Mouse (Mus musculus) liver, postnatal 0 days (tissue): ENCODE measurements around the gene Tmem184b. TPM values are rescaled to one million over a fixed set of nuclear protein-coding genes. Genes with fewer than 3 reads are reported as not detected.
A peak's percentile ranks its signal among the peaks of the same experiment; 100 is the strongest.

Experiments used
- ATAC-seq: fragments of 200-750 bp; cut with Nextera tagmentation; 2 replicates; pipeline ENCODE4 v1.8.0; 2017; ENCODE audit warnings: mild to moderate bottlenecking, moderate library complexity
- DNase-seq: peaks from one replicate; pipeline ENCODE4 v3.0.0-alpha.2; 2016
- H3K27ac ChIP-seq: fragments of 300-500 bp; sonication (generic); 2 replicates; pipeline ENCODE4 v1.5.1; 2014; ENCODE audit warnings: antibody characterized with exemption, moderate library complexity, mild to moderate bottlenecking, low read depth
- H3K27me3 ChIP-seq: fragments of 300-500 bp; sonication (generic); 2 replicates; pipeline ENCODE4 v1.6.1; 2014; ENCODE audit warnings: low read length, control low read depth, mixed read lengths; ENCODE audit not compliant: insufficient read depth
- H3K36me3 ChIP-seq: fragments of 300-500 bp; sonication (generic); replicated peaks from 2 replicates; pipeline ENCODE4 v1.6.1; 2014; ENCODE audit warnings: mild to moderate bottlenecking, control low read depth, low read length, moderate library complexity, mixed read lengths; ENCODE audit not compliant: insufficient read depth
- H3K4me1 ChIP-seq: fragments of 300-500 bp; sonication (generic); 2 replicates; pipeline ENCODE4 v1.6.1; 2014; ENCODE audit warnings: antibody characterized with exemption, mild to moderate bottlenecking, control low read depth; ENCODE audit not compliant: insufficient read depth
- H3K4me2 ChIP-seq: fragments of 300-500 bp; sonication (generic); 2 replicates; pipeline ENCODE4 v1.6.1; 2014; ENCODE audit warnings: low read depth, mild to moderate bottlenecking, low read length, moderate library complexity, mixed read lengths
- H3K4me3 ChIP-seq: fragments of 300-500 bp; sonication (generic); 2 replicates; pipeline ENCODE4 v1.5.1; 2014; ENCODE audit warnings: low read depth, low read length
- H3K9ac ChIP-seq: fragments of 300-500 bp; sonication (generic); replicated peaks from 2 replicates; pipeline ENCODE4 v1.6.1; 2014; ENCODE audit warnings: mild to moderate bottlenecking, moderate library complexity
- H3K9me3 ChIP-seq: fragments of 300-500 bp; sonication (generic); 2 replicates; pipeline ENCODE4 v1.6.1; 2016; ENCODE audit warnings: mild to moderate bottlenecking, control low read depth, low read length, mixed read lengths
- CTCF ChIP-seq: sonication (generic); IDR thresholded peaks from 2 replicates; pipeline ENCODE4 v1.5.1; 2016; ENCODE audit warnings: antibody characterized with exemption, low read depth
- EP300 ChIP-seq: IDR thresholded peaks from 2 replicates; pipeline ENCODE4 v1.6.1; 2016; ENCODE audit warnings: antibody characterized with exemption, low read depth, mild to moderate bottlenecking
- WGBS: fragments of 180-500 bp; shearing (Covaris S2); extraction: QIAGEN DNeasy Blood & Tissue Kit; methylation state at CpG from one replicate; pipeline ENCODE4 v1.1.7; 2014; ENCODE audit not compliant: insufficient replicate concordance; 5-methylcytosine and 5-hydroxymethylcytosine counted together
- polyA plus RNA-seq: library from polyadenylated mRNA; unstranded; fragments of >200 nt; fragmentation: Nextera tagmentation; extraction: Ambion mirVana; gene quantifications from 2 replicates; pipeline ENCODE4 v1.2.1, GENCODE M21; 2015

Gene Tmem184b
- polyA plus RNA-seq, 1 experiment from 2014 or later: 8.4 TPM

DNA sequence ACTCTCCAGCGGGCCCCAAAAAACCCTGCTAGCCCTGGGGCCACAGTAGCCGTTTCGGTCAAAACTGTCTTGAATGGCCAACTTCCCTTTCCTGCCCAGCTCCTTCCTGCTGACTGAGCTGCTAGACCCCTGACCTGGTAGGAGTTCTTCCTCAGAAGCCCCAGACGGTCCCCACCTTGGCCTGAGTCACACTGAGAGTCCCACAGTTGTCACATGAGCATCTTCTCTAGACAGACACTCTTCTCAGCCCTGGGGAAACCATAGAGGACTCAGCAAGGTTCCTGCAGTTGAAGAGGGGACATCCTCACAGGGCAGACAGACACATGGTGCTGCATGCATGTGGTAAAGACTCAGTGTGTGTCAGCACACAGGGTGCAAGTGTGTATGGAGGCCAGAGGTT, 48.8 kb downstream of the Tmem184b start:
- 0 out of 2 replicates have a peak, but pooled peaks cover 2% of the 10 kb centered on the region for H3K36me3 ChIP-seq
- H3K4me2 ChIP-seq: no peak overlapping the region
- no peak for DNase-seq
- no peaks in the 10 kb centered on the region for H3K9me3 ChIP-seq
- H3K4me3 ChIP-seq: no peak overlapping the region
- 43% methylated on average over 4 of the region's 4 CpGs for WGBS
- ATAC-seq: no peak
- no peak overlapping the region for H3K27ac ChIP-seq
- no peak overlapping the region for H3K9ac ChIP-seq
- no peaks in the 10 kb centered on the region for H3K27me3 ChIP-seq
- H3K4me1 ChIP-seq: peaks cover 67% of the 10 kb centered on the region
- TF ChIP-seq CTCF (no peak), EP300 (no peak)

DNA sequence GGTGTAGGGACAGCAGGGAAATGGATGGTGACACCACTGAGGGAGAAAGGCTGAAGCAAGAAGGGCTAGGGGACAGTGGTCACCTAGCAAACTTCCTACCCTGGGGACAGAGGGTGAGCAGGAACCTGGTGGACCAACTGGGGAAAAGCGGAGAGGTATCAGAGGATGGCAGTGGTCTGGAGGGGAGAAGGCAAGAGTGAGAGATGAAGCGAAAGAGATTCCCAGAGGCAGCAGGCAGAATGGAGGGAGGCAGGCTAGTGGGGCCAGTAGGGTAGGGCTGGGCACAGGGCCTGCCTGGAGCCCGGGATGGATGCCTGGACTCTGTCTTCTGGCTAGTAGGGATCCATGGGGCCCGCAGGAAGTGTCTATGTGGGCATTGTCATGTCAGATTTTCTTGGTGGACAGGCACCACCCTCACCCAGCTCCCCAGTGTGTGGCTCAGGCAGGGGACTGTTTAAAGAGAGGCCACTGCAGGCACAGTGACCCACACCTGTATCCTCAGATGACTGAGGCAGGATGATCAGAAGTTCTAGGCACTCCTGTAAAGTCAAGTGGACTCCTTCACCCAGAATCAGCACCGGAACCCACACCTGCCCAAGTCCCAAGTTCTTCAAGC, 49.6 kb downstream of the Tmem184b start:
- Histone ChIP-seq H3K9ac (no peak overlapping the region), H3K4me3 (no peak overlapping the region), H3K4me2 (no peak overlapping the region), H3K27ac (no peak overlapping the region), H3K4me1 (peaks cover 71% of the 10 kb centered on the region), H3K9me3 (no peaks in the 10 kb centered on the region), H3K36me3 (0 out of 2 replicates have a peak, but pooled peaks cover 2% of the 10 kb centered on the region), H3K27me3 (no peaks in the 10 kb centered on the region)
- TF ChIP-seq CTCF (no peak), EP300 (no peak)
- DNase-seq (no peak), ATAC-seq (no peak)
- WGBS: 85% methylated on average over 5 of the region's 5 CpGs

DNA sequence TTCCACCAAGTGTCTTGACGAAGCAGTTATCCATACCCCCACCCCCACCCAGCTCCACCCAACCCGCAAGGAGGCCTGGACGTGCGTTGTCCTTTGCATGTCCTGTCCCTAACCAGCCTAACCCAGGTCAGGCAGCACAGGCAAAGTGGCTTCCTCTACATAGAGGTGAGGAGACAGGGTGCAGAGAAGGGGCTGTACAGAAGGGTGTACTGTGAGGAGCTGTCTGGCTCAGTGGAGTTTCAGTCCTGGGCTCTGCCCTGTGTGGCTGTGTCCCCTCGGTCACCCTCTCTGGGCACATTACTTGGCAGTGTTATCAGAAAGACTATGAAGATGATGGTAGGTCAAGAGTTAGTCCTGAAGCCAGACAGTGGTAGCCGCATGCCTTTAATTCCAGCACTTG, 50.9 kb downstream of the Tmem184b start:
- TF ChIP-seq EP300 (no peak), CTCF (no peak)
- no peak overlapping the region for H3K27ac ChIP-seq
- H3K4me1 ChIP-seq: peaks cover 69% of the 10 kb centered on the region
- no peak overlapping the region for H3K4me3 ChIP-seq
- 75% methylated on average over 6 of the region's 6 CpGs for WGBS
- DNase-seq (no peak), ATAC-seq (no peak)
- no peak overlapping the region for H3K4me2 ChIP-seq
- no peaks in the 10 kb centered on the region for H3K36me3 ChIP-seq
- no peaks in the 10 kb centered on the region for H3K9me3 ChIP-seq
- no peaks in the 10 kb centered on the region for H3K27me3 ChIP-seq
- H3K9ac ChIP-seq: no peak overlapping the region; the same call in 1 of the 2 replicates

DNA sequence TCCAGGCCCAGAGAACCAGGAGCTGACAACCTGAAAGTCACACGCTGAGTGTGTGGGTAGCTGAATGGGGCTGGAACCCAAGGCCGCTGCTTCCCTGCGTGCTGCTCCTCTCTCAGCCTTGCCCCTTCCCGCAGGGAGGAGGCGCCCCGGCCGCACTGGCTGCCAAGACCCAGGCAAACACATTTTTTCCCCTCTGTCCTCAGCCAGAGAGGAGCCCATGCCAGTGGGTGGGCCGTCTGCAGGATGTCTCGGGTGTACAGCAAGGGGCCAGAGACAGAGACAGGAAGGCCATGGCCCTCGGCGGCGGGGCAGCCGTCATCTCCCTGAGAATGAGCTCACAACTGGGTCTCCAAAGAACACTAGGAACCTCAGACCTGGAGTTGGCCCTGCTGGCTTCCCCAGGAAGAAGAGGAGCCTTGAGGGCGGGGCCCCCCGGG, 52.0 kb downstream of the Tmem184b start:
- no peaks in the 10 kb centered on the region for H3K27me3 ChIP-seq
- H3K27ac ChIP-seq: peak overlapping the region; percentile 30; the same call in 1 of the 2 replicates
- no peaks in the 10 kb centered on the region for H3K36me3 ChIP-seq
- 32% methylated on average over 15 of the region's 15 CpGs for WGBS
- H3K9me3 ChIP-seq: no peaks in the 10 kb centered on the region
- no peak overlapping the region for H3K4me3 ChIP-seq
- H3K4me2 ChIP-seq: peak overlapping the region; percentile 58
- TF ChIP-seq CTCF (no peak; the same call in 1 of the 2 replicates), EP300 (no peak)
- peaks cover 63% of the 10 kb centered on the region for H3K4me1 ChIP-seq
- H3K9ac ChIP-seq: peak overlapping the region; percentile 21; the same call in 1 of the 2 replicates
- DNase-seq (no peak), ATAC-seq (no peak)

DNA sequence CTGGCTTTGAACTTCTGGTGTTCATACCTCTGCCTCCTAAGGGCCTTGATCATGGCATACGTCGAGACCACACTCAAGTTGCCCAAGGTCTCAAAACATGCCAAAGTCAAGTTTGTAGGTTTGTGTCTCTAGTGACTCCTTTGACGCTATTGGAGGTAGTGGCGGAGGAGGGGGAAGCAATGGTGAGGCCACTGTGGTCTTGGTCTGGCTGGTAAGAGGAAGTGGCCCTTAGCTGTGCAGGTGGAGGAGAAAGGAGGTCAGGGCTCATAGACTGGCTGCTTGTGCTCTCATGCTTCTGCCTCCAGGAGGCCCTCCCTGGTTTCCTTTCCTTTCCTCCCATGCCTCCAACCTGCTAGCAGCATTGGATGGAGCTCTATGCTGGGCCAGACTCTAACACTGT, 52.5 kb downstream of the Tmem184b start:
- Histone ChIP-seq H3K36me3 (no peaks in the 10 kb centered on the region), H3K4me2 (peak overlapping the region; percentile 58), H3K27ac (peak overlapping the region; percentile 30; the same call in 1 of the 2 replicates), H3K9me3 (no peaks in the 10 kb centered on the region), H3K9ac (0 out of 2 replicates have a peak overlapping the region, but pooled peaks have one; percentile 21), H3K4me3 (no peak overlapping the region), H3K27me3 (no peaks in the 10 kb centered on the region), H3K4me1 (peaks cover 61% of the 10 kb centered on the region)
- 76% methylated on average over 4 of the region's 4 CpGs for WGBS
- DNase-seq: no peak
- no peak for ATAC-seq
- no peak for TF ChIP-seq CTCF
- TF ChIP-seq EP300: no peak

DNA sequence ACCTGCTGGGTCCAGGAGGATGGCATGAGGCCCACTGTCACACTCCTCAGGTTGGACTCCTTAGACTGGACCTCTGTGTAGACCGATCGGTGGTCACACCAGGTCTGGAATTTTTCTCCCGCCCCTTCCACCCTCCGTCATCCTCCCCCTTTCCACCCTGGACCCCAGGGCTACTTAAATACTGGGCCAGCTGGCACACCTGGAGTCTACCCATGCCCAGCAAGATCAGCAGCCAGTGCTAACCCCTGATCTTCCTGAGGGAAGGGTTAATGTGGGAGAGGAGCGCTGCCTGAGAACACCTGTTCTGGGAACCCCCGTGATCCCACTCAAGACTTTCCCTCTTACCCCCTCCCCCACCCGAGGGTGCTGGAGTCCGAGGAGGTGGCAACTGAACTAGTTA, 54.7 kb downstream of the Tmem184b start:
- Histone ChIP-seq H3K36me3 (no peaks in the 10 kb centered on the region), H3K4me2 (peak overlapping the region; percentile 97), H3K27me3 (no peaks in the 10 kb centered on the region), H3K9me3 (no peaks in the 10 kb centered on the region), H3K4me3 (peak overlapping the region; percentile 86), H3K4me1 (peaks cover 51% of the 10 kb centered on the region), H3K9ac (peak overlapping the region; percentile 94), H3K27ac (peak overlapping the region; percentile 98)
- DNase-seq: no peak
- ATAC-seq: no peak
- no peak for TF ChIP-seq CTCF
- TF ChIP-seq EP300: no peak
- 55% methylated on average over 8 of the region's 8 CpGs for WGBS
